ENCODE assay signal across 10 mouse cellular contexts in the genomic region with DNA sequence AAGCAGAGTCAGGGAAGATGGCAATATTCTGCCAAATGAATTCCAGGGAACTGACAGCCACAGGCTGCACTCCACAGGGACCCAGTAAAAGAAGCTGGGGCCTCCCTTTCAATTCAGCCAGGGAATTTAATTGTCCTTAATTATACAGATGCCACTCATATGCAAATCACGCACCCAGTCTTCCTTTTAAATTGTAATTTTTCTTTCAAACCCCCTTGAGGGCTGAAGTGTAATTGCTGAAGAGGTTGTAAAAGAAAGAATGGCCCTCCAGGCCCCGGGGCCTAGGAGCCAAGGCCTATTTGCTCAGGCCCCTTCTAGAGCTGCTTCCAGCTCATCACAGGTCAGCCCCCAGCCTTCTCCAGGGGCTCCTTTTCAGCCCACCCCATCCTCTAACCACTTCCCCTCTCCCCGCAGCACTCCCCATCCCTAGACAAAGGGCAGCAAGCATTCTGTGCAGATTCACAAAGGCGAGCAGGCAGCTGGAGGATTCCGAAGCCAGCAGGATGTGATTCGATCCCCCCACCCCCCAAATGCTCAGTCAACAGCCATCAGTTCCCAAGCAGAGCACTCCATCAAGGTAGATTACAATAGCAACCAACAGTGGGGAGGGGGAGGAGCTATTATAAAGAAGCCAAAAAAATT. TPM values are rescaled to one million over a fixed set of nuclear protein-coding genes. Genes with fewer than 3 reads are reported as not detected.
DNase-seq lines count a peak whose midpoint lies in the region; ATAC-seq lines count a peak whose summit lies in the region.
"Had no signal": no experiment of that assay in that cellular context is flagged by ENCODE, and none has a peak within 500 bp of the region (broad histone marks: within the 10 kb centered on the region; RNA-seq: fewer than 3 reads in every experiment).

No protein-coding gene starts in this region.

- no peak overlapping the region for H3K9ac ChIP-seq in embryonic facial prominence, embryonic 11.5 days (replicated peaks; ENCODE audit: low read length)
- H3K9ac ChIP-seq in hindbrain, embryonic 16.5 days (ENCODE audit: low read depth, low read length), result peak overlapping the region; percentile 51
- H3K9ac ChIP-seq in neural tube, embryonic 15.5 days (replicated peaks), result 0 out of 2 replicates have a peak overlapping the region, but pooled peaks have one; percentile 14

- H3K4me1 ChIP-seq in embryonic facial prominence, embryonic 11.5 days (ENCODE audit: control insufficient read depth, insufficient read depth, low read length), result no peaks in the 10 kb centered on the region
- peaks cover 46% of the 10 kb centered on the region for H3K4me1 ChIP-seq in hindbrain, embryonic 16.5 days (ENCODE audit: control insufficient read depth, insufficient read depth, low read depth, low read length)
- peaks cover 59% of the 10 kb centered on the region for H3K4me1 ChIP-seq in neural tube, embryonic 15.5 days

- ATAC-seq in embryonic facial prominence, embryonic 11.5 days (replicated peaks; ENCODE audit: insufficient number of reproducible peaks, low FRiP score, low TSS enrichment, low read depth), result peak; percentile 92
- ATAC-seq in hindbrain, embryonic 16.5 days, result peak; percentile 85
- ATAC-seq in neural tube, embryonic 15.5 days (ENCODE audit: low FRiP score), result peak; percentile 74

- no peaks in the 10 kb centered on the region for H3K9me3 ChIP-seq in embryonic facial prominence, embryonic 11.5 days (replicated peaks; ENCODE audit: control insufficient read depth, low read length)
- no peaks in the 10 kb centered on the region for H3K9me3 ChIP-seq in hindbrain, embryonic 16.5 days (ENCODE audit: control insufficient read depth, low read length)
- no peaks in the 10 kb centered on the region for H3K9me3 ChIP-seq in neural tube, embryonic 15.5 days (replicated peaks)

- WGBS in embryonic facial prominence, embryonic 11.5 days, result 7% methylated on average over 6 of the region's 6 CpGs
- WGBS in hindbrain, embryonic 16.5 days, result 8% methylated on average over 6 of the region's 6 CpGs
- WGBS in neural tube, embryonic 15.5 days, result 4% methylated on average over 6 of the region's 6 CpGs

- no peak overlapping the region for H3K4me3 ChIP-seq in embryonic facial prominence, embryonic 11.5 days (ENCODE audit: low read depth, low read length)
- H3K4me3 ChIP-seq in hindbrain, embryonic 16.5 days (ENCODE audit: low read length), result no peak overlapping the region
- no peak overlapping the region for H3K4me3 ChIP-seq in neural tube, embryonic 15.5 days (replicated peaks)

- H3K36me3 ChIP-seq in embryonic facial prominence, embryonic 11.5 days (replicated peaks; ENCODE audit: control insufficient read depth, insufficient read depth, low read depth, low read length), result no peaks in the 10 kb centered on the region
- no peaks in the 10 kb centered on the region for H3K36me3 ChIP-seq in hindbrain, embryonic 16.5 days (ENCODE audit: control insufficient read depth, insufficient read depth, low read length)
- H3K36me3 ChIP-seq in neural tube, embryonic 15.5 days, result no peaks in the 10 kb centered on the region

- H3K4me2 ChIP-seq in embryonic facial prominence, embryonic 11.5 days (ENCODE audit: low read depth, low read length), result no peak overlapping the region
- H3K4me2 ChIP-seq in hindbrain, embryonic 16.5 days (ENCODE audit: low read length), result peak overlapping the region; percentile 22; the same call in 1 of the 2 replicates
- H3K4me2 ChIP-seq in neural tube, embryonic 15.5 days, result peak overlapping the region; percentile 32

- H3K27me3 ChIP-seq in embryonic facial prominence, embryonic 11.5 days (ENCODE audit: control insufficient read depth, insufficient read depth, low read length), result no peaks in the 10 kb centered on the region
- no peaks in the 10 kb centered on the region for H3K27me3 ChIP-seq in hindbrain, embryonic 16.5 days (replicated peaks; ENCODE audit: control insufficient read depth, insufficient read depth, low read length)
- no peaks in the 10 kb centered on the region for H3K27me3 ChIP-seq in neural tube, embryonic 15.5 days (replicated peaks)

- DNase-seq in right cerebral cortex, postnatal 4 days, result peak; percentile 16
- DNase-seq in right cerebral cortex, adult 2 months (ENCODE audit: low spot score in 2 of 2), result no peak
- DNase-seq in embryonic facial prominence, embryonic 11.5 days (ENCODE audit: low spot score), result peak; percentile 68
- DNase-seq in urinary bladder, postnatal 25 days (ENCODE audit: low spot score), result no peak
- DNase-seq in B cell, adult 2 months, result no peak
- DNase-seq: adrenal gland, adult 2 months; kidney, adult 18-20 months; lung, adult 2 months had no signal

- 0 out of 2 replicates have a peak overlapping the region, but pooled peaks have one; percentile 43 for H3K27ac ChIP-seq in embryonic facial prominence, embryonic 11.5 days (replicated peaks; ENCODE audit: low read depth, low read length)
- peak overlapping the region; percentile 88 for H3K27ac ChIP-seq in hindbrain, embryonic 16.5 days (ENCODE audit: low read depth, low read length)
- peak overlapping the region; percentile 84 for H3K27ac ChIP-seq in neural tube, embryonic 15.5 days (replicated peaks)

RNA-seq across cellular contexts. Expression of gene Tmem131l, which starts 59.6 kb away (rescaled TPM):
- polyA plus RNA-seq in embryonic facial prominence, embryonic 11.5 days (2014; fragmentation: Nextera tagmentation; extraction: Ambion mirVana), result 83.2 and 84.2 TPM in 2 replicates
- polyA plus RNA-seq in hindbrain, embryonic 16.5 days (2015; fragmentation: Nextera tagmentation; extraction: Ambion mirVana), result 34.6 and 45.2 TPM in 2 replicates
- 43.0 and 71.5 TPM in 2 replicates for polyA plus RNA-seq in neural tube, embryonic 15.5 days (2015; fragmentation: Nextera tagmentation; extraction: Ambion mirVana)

Comparison
In these comparisons a context has a peak if more than half of its experiments do, and no peak if none do; other contexts are left out.
1. DNase-seq: peak in right cerebral cortex, postnatal 4 days (single experiment) and embryonic facial prominence, embryonic 11.5 days (single experiment); none in right cerebral cortex, adult 2 months (0 of 2), urinary bladder, postnatal 25 days (single experiment) and B cell, adult 2 months (0 of 2).
2. Peak in every context shown above with its lines, with median percentiles within 50 percentile points of each other: ATAC-seq and H3K27ac ChIP-seq.